25 mouse cellular contexts compared by ENCODE assay signal in genomic region chr7:100678052-100678451, GRCm38 (mm10). TPM values are rescaled to one million over a fixed set of nuclear protein-coding genes. Genes with fewer than 3 reads are reported as not detected.
DNase-seq lines count a peak whose midpoint lies in the region; ATAC-seq lines count a peak whose summit lies in the region.
"Had no signal": no experiment of that assay in that cellular context is flagged by ENCODE, and none has a peak within 500 bp of the region (broad histone marks: within the 10 kb centered on the region; RNA-seq: fewer than 3 reads in every experiment).

No protein-coding gene starts in this region.

- no peaks in the 10 kb centered on the region for H3K27me3 ChIP-seq in intestine, embryonic 16.5 days (replicated peaks; ENCODE audit: control insufficient read depth, insufficient read depth, low read length)
- H3K27me3 ChIP-seq in intestine, embryonic 15.5 days (replicated peaks): no peaks in the 10 kb centered on the region
- H3K27me3 ChIP-seq in lung, embryonic 15.5 days: no peaks in the 10 kb centered on the region
- H3K27me3 ChIP-seq: embryonic facial prominence, embryonic 12.5 days; embryonic facial prominence, embryonic 15.5 days; forebrain, embryonic 12.5 days; forebrain, embryonic 15.5 days; heart, embryonic 13.5 days had no signal

- no peak for DNase-seq in lung, postnatal 10 days
- DNase-seq in urinary bladder, postnatal 14 days (ENCODE audit: low spot score): peak; percentile 18
- DNase-seq in urinary bladder, postnatal 4 days (ENCODE audit: low spot score in 2 of 2): no peak
- no peak for DNase-seq in ovary, postnatal 10 days (ENCODE audit: low spot score)
- DNase-seq: adrenal gland, postnatal 10 days; cerebellum, adult 11 months; cerebellum, adult 2 months; cerebellum, adult 9-11 months; cerebellum, postnatal 25 days; gastrocnemius, postnatal 25 days; heart, adult 18-20 months; heart, postnatal 14 days; heart, postnatal 4 days had no signal

- H3K4me1 ChIP-seq in intestine, embryonic 16.5 days (ENCODE audit: control insufficient read depth, insufficient read depth, low read length): no peaks in the 10 kb centered on the region
- H3K4me1 ChIP-seq in intestine, embryonic 15.5 days (replicated peaks): 0 out of 2 replicates have a peak, but pooled peaks cover 2% of the 10 kb centered on the region
- no peaks in the 10 kb centered on the region for H3K4me1 ChIP-seq in lung, embryonic 15.5 days
- H3K4me1 ChIP-seq: embryonic facial prominence, embryonic 15.5 days had no signal

- no peak for ATAC-seq in intestine, embryonic 16.5 days
- no peak for ATAC-seq in intestine, embryonic 15.5 days
- no peak for ATAC-seq in lung, embryonic 15.5 days (ENCODE audit: borderline replicate concordance, extremely low read depth, low FRiP score, low TSS enrichment)
- ATAC-seq: activated CD4-positive, CD25-positive, alpha-beta regulatory T cell, adult 4 months; CD4-positive, CD25-positive, alpha-beta regulatory T cell, adult 4 months; forebrain, embryonic 15.5 days; hindbrain, postnatal 0 days had no signal

- H3K4me3 ChIP-seq in intestine, embryonic 16.5 days (ENCODE audit: low read length): no peak overlapping the region
- H3K4me3 ChIP-seq in intestine, embryonic 15.5 days (replicated peaks): no peak overlapping the region
- H3K4me3 ChIP-seq in lung, embryonic 15.5 days: no peak overlapping the region
- H3K4me3 ChIP-seq: embryonic facial prominence, embryonic 12.5 days; embryonic facial prominence, embryonic 15.5 days; forebrain, embryonic 12.5 days; forebrain, embryonic 15.5 days; heart, embryonic 13.5 days had no signal

- peak overlapping the region; percentile 19; the same call in 1 of the 2 replicates for H3K9ac ChIP-seq in intestine, embryonic 16.5 days (ENCODE audit: low read depth, low read length)
- no peak overlapping the region for H3K9ac ChIP-seq in intestine, embryonic 15.5 days
- no peak overlapping the region for H3K9ac ChIP-seq in lung, embryonic 15.5 days
- H3K9ac ChIP-seq: embryonic facial prominence, embryonic 12.5 days; embryonic facial prominence, embryonic 15.5 days; forebrain, embryonic 12.5 days; forebrain, embryonic 15.5 days; heart, embryonic 13.5 days; hindbrain, embryonic 14.5 days had no signal

- no peaks in the 10 kb centered on the region for H3K36me3 ChIP-seq in intestine, embryonic 16.5 days (ENCODE audit: control insufficient read depth, insufficient read depth, low read length)
- H3K36me3 ChIP-seq in intestine, embryonic 15.5 days: no peaks in the 10 kb centered on the region
- H3K36me3 ChIP-seq in lung, embryonic 15.5 days: no peaks in the 10 kb centered on the region
- H3K36me3 ChIP-seq: embryonic facial prominence, embryonic 12.5 days; embryonic facial prominence, embryonic 15.5 days; forebrain, embryonic 12.5 days; forebrain, embryonic 15.5 days; heart, embryonic 13.5 days had no signal

- WGBS in intestine, embryonic 16.5 days: 77% methylated on average over 5 of the region's 5 CpGs
- WGBS in intestine, embryonic 15.5 days: 70% methylated on average over 5 of the region's 5 CpGs
- 70% methylated on average over 5 of the region's 5 CpGs for WGBS in lung, embryonic 15.5 days

- no peak overlapping the region for H3K27ac ChIP-seq in intestine, embryonic 16.5 days (ENCODE audit: low read length)
- H3K27ac ChIP-seq in intestine, embryonic 15.5 days: no peak overlapping the region
- H3K27ac ChIP-seq in lung, embryonic 15.5 days: peak overlapping the region; percentile 87
- H3K27ac ChIP-seq: embryonic facial prominence, embryonic 12.5 days; embryonic facial prominence, embryonic 15.5 days; forebrain, embryonic 12.5 days; forebrain, embryonic 15.5 days; heart, embryonic 13.5 days; hindbrain, embryonic 14.5 days; hindbrain, postnatal 0 days had no signal

- H3K4me2 ChIP-seq in intestine, embryonic 16.5 days (ENCODE audit: low read depth, low read length): no peak overlapping the region
- H3K4me2 ChIP-seq in intestine, embryonic 15.5 days (replicated peaks): no peak overlapping the region
- H3K4me2 ChIP-seq in lung, embryonic 15.5 days: no peak overlapping the region
- H3K4me2 ChIP-seq: embryonic facial prominence, embryonic 12.5 days; embryonic facial prominence, embryonic 15.5 days; forebrain, embryonic 12.5 days; forebrain, embryonic 15.5 days; heart, embryonic 13.5 days; hindbrain, embryonic 14.5 days had no signal

- H3K9me3 ChIP-seq in intestine, embryonic 16.5 days (ENCODE audit: control insufficient read depth, low read length): no peaks in the 10 kb centered on the region
- no peaks in the 10 kb centered on the region for H3K9me3 ChIP-seq in intestine, embryonic 15.5 days
- no peaks in the 10 kb centered on the region for H3K9me3 ChIP-seq in lung, embryonic 15.5 days
- H3K9me3 ChIP-seq: embryonic facial prominence, embryonic 12.5 days; embryonic facial prominence, embryonic 15.5 days; forebrain, embryonic 12.5 days; forebrain, embryonic 15.5 days; heart, embryonic 13.5 days had no signal

RNA-seq across cellular contexts. Expression of gene Plekhb1, which starts 15.8 kb away (rescaled TPM):
- polyA plus RNA-seq in intestine, embryonic 16.5 days (2015; fragmentation: Nextera tagmentation; extraction: Ambion mirVana): 15.1 and 15.8 TPM in 2 replicates
- polyA plus RNA-seq in intestine, embryonic 15.5 days (2015; fragmentation: Nextera tagmentation; extraction: Ambion mirVana): 14.6 and 15.3 TPM in 2 replicates
- polyA plus RNA-seq in lung, embryonic 15.5 days (2015; fragmentation: Nextera tagmentation; extraction: Ambion mirVana): 18.3 and 20.4 TPM in 2 replicates

RNA-seq across cellular contexts. Expression of gene Fam168a, which starts 28.4 kb away (rescaled TPM):
- polyA plus RNA-seq in intestine, embryonic 16.5 days (2015; fragmentation: Nextera tagmentation; extraction: Ambion mirVana): 21.2 and 24.9 TPM in 2 replicates
- 25.1 and 26.9 TPM in 2 replicates for polyA plus RNA-seq in intestine, embryonic 15.5 days (2015; fragmentation: Nextera tagmentation; extraction: Ambion mirVana)
- polyA plus RNA-seq in lung, embryonic 15.5 days (2015; fragmentation: Nextera tagmentation; extraction: Ambion mirVana): 36.9 and 37.7 TPM in 2 replicates
